Mouse (Mus musculus) heart, postnatal 36 days (tissue): Measurements from ENCODE around the gene Cpd. TPM values are rescaled to one million over a fixed set of nuclear protein-coding genes. Genes with fewer than 3 reads are reported as not detected.
A peak's percentile ranks its signal among the peaks of the same experiment; 100 is the strongest.

ENCODE experiments used
- DNase-seq, 2 experiments: peaks; one replicate each; pipeline ENCODE4 v3.0.0; 2021 to 2022
- intact Hi-C: fragments of 180-260 bp; cut with DNase I; formaldehyde crosslinking; loops from one replicate; pipeline ENCODE4 v1.15.1; 2025
- total RNA-seq, 2 experiments: library from RNA; stranded (reverse); gene quantifications; 2 replicates each; pipeline ENCODE4 v1.2.3; 2021

The Cpd gene
- total RNA-seq = 10 to 100 TPM; 43.3 to 44.9 TPM

DNA sequence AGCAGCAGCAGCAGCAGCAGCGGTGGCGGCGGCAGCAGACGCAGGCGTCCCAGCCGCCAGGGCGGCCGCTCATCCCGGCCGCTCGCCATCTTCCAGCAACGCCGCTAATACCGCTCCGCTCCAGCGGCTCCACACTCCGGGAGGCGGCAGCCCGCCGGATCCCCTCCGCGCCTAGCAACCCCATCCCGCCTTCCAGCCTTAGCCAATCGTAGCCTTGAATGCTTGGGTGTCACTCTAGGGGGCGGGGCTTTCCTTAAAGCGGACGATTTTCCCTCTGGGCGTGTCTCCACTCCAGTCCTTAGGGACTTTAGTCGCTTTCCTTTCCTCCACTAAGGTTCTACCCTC, at the start of gene Cpd:
Gene Cpd (minus strand): TSS at position 141 of the 345 bp plus-strand sequence.
- intact Hi-C loops = loop anchor here (2.0 to 5.0 kb wide), 2 partner anchors 58 to 100 kb away; no protein-coding TSS in a partner anchor
- peak; percentile 95 for DNase-seq

DNA sequence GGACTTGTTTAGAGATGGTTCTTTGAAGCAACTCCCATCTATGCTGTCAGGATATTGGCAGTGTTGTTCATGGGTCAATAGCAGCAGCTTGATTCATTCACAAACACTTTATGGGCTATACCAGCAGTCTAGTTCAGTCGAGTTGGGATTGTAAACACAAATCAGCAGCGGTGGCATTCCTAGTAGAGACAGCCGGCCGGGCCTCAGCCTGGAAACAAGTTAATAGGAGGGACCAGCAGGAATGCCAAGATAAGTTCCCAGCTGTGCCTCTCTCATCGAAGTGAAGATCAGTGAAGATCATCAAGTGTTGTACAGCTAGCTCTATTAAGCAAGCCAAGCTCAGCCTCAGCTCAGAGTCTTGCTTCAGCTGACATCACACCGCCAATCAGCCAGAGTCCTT, 49.5 kb upstream of the Cpd start:
- no peak for DNase-seq
- intact Hi-C loops = no loop called here

DNA sequence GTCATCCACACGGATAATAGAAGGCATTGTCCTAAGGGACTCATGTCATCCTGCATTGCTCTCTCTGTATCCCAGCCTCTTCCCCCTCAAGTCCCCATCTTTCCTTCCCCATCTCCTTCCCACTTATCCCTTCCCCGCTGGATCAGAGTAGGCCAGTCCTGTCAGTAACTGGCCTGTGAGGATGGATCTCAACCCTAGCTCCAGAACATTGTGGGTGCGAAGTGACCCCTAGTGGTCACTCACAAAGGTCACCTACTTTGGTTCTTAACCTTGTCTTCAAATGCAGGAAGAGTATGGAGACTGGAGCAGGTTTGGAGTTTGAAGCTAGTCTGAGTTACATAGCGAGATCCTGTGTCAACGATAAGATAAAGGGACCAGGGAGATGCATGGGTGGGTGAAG, 47.4 kb upstream of the Cpd start:
- peak; percentile 66 to 69 for DNase-seq
- intact Hi-C loops = loop anchor here (1.0 to 5.0 kb wide), 3 partner anchors 83 to 217 kb away; partner anchors contain the start of gene Trarg1

DNA sequence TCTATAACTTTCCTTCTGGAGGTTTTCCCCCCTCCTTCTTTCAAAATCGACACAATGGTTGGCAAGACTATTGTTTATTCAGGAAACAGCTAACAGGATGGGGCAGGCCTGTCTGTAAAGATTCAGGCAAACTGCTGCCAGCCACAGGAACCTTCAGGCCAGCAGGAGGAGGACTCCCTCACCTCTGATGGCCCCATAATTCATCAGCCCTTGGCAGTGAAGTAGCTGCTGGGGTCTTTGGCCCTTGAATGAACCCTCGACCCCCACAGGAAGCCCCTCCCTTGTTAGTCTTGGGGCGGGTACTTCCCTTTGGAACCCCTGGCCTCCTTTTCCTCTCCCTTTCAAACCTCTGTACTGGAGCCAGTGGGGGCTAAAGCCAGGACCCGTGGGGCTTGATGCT, 46.8 kb upstream of the Cpd start:
- intact Hi-C loops = loop anchor here (5.0 kb wide), 1 partner anchor 216 kb away; the partner anchor contains the start of gene Trarg1
- DNase-seq = peak; percentile 48 to 59

DNA sequence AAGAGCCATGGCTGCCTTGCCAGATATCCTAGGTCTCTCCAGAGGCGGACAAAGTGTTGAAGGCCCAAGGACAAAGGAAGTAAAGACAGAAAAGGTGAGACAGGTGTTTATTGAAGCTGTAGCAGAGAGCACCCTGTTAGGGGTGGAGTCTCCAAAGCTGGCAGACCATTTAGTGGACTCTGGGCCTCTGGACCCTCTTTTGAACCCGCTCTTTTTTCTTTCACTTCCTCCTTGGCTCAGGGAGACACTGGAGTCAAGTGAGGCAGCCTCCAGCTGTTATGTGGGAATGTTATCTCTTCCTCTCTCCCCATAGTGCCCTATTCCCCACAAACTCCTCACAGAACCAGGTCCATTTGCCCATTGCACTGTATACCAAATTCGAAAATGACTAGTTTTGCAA, 46.2 kb upstream of the Cpd start:
- no peak for DNase-seq
- intact Hi-C loops = loop anchor here (5.0 kb wide), 1 partner anchor 216 kb away; the partner anchor contains the start of gene Trarg1

DNA sequence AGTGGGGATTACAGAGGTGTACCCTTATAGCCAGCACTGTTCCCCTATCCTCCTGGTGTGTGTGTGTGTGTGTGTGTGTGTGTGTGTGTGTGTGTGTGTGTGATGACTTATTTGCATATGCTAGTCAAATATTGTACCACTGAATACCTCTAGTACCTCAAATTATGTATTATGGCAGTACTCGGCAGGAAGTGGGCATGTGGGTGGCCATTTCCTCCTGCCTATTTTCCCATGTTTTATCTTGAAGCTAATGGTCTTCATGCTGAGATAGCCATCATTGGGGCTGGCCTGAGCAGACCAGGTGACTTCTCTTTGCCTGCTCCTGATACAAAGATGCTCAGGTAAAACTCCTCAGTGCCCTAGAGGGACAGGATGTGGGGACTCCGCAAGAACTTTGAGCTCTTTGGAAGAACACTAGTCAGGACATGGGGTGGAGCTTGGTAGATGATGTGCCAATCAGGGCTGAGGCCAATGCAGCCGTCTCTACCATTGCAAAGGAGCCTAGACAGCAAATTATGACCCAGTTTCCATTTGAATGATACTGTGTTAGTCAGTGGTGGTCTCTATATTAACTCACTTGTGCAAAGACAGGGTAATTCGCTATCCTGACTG, 45.0 kb upstream of the Cpd start:
- no peak for DNase-seq
- intact Hi-C loops = loop anchor here (5.0 kb wide), 1 partner anchor 215 kb away; the partner anchor contains the start of gene Trarg1

DNA sequence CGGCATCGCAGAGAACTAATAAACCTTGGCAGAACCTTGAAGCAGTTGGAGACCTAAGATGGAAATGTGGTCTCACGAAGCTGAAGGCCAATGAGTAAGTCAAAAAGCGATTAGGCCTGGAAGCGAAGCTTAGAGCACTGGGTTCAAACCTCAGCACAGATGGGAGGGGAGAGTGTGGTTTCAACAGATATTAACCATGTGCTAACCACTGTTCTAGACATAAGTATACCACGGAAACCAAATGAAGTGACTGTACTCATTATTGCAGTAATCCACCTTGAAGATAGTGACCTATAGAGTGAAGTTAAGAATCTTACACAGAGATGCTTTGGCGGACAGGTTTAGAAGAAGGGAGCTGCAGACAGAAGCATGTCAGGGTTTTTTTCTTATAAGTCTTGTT, 44.4 kb upstream of the Cpd start:
- no peak for DNase-seq
- intact Hi-C loops = loop anchor here (5.0 kb wide), 1 partner anchor 214 kb away; the partner anchor contains the start of gene Trarg1

DNA sequence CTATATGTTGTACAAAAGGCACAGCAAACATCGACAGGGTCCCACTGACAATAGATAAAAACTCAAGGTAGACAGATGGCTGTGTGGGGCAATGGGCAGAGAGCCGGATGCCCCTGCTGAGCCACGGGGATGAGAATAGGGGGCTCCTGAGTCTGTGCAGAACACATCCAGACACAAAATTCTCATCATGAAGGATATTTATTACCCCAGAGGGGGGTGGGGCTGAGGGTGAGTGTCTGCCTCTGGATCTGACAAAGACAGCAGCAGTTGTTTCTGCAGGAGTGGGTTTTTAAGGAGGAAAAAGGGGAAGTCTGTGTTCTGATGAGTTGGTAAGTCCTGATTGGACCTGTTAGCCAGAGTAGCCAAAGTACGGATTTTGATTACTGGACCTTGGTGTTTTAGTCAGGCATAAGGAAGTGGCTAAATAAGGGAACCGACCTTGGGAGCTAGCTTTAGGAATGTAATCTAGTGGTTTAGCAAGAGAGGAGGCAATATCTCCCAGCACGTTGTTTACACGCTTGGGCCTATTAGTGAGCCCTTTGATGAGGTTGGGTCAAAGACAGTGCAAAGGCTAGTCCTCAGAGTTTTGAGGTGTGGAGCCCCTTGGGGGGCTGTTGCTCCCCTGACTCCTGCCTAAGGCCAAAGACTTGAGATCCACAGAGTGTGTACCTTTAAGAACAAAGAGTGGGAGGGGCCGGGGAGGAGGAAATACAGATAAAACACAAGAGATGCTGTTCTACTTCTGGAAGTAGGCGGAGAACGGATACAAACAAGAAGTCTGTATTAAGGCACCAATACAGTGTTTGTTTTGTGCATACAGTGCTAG, 42.7 kb upstream of the Cpd start:
- intact Hi-C loops = loop anchor here (5.0 kb wide), 1 partner anchor 212 kb away; the partner anchor contains the start of gene Trarg1
- peak; percentile 35 to 53 for DNase-seq

DNA sequence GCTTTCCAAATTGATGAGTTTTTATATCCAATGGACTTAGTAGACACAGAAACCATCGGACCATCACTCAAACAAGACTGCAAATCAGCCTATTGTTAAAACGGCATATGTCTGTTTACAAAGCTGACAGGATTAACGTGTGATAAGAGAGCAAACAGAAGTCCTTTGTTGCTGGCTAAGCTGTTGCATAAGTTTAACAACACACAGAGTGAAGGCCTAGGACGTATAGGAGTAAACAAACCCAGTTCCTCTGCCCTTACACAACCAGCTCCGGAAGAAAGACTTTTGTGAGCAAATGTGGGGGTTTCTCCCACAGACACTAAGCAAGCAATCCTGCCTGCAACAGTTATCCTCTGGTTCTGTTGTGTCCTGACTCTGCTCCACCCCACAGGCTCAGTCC, 37.6 kb upstream of the Cpd start:
- no peak for DNase-seq
- intact Hi-C loops = no loop called here

DNA sequence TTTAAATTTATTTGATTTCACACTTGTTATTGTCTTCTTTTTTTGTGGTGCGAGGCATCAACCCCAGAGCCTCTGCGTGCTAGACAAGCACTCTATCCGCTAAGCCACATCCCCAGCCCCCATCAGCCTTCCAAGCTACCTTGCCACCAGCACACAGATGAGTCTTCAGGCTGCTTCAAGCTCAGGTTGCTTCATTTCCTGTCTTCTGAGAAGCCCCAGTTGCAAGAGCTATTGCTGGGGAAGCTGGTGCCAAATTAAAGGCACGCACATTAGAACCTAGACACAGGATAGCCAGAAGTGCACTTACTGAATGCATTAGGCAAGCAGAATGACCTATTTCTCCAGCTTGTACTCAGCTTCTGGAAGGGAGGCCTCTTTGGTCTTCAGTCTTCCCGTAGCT, 33.0 kb upstream of the Cpd start:
- DNase-seq = no peak
- intact Hi-C loops = no loop called here

DNA sequence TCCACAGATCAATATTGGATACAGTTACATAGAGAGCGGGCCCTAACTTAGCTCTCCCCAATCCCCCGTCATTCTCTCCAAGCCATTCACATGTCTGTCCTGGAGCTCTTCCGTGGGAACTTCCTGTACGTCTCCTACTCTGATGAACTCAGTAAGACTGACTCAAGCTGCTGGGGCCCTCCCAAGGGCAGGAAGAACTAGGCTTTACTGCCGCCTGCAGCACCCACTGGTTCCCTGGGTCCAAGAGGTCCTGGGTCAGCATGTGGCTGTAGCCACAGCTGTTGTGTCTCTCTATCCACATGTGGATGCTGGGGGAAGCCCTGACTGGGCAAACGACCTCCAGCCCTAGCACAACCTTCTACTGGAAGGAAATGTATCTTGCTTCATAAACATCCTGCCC, 27.9 kb upstream of the Cpd start:
- intact Hi-C loops = no loop called here

DNA sequence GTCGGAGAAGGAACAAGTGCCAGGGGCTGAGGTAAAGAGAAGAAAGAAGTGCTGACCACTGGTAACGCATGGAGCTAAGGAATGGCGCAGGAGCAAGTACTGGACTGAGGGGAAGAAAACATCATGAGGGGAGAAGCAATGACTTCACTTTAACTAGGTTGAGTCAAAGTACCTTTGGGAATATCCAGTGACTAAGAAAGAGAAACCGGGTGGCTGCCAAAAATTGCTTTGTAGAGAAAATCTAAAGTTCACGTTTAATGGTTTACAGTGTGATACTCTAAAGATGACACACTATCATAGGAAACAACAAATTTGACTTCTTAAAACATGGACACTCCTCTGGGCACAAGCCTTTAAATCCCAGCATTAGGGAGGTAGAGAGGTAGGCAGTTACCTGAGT, 27.0 kb upstream of the Cpd start:
- intact Hi-C loops = no loop called here
- DNase-seq = no peak

More for the DNA sequence above, 27.9 kb upstream of the Cpd start:
- no peak for DNase-seq

DNA sequence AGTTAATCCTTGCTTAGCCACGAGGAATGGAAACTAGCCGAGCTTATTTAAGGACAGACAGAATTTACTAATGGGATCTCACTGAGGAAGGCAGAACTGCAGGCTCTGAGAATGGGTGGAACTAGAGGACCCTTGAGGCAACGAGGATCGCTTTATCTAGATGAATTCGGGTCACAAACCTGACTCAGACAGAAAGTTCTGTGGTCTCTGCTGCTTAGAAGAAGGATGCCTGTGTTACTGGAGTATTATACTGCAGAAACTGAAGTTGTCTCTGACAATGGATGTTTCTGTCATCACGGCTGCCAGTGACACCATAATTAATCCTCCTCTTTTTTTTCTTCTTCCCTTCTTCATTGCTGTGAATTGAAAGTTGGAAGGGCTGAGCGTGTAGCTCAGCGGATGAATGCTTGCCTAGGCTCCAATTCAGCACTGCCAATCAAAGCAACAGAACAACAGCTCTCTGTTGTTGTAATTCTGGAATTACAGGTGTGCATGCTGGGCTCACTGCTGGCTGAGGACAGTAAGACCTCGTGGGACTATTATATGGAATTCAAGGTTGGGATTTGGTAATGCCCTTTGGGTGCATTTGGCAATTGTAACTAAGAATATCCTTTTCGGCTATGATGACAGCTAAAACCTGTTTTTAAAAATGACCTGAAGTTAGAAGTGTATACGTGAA, 25.9 kb upstream of the Cpd start:
- intact Hi-C loops = no loop called here

DNA sequence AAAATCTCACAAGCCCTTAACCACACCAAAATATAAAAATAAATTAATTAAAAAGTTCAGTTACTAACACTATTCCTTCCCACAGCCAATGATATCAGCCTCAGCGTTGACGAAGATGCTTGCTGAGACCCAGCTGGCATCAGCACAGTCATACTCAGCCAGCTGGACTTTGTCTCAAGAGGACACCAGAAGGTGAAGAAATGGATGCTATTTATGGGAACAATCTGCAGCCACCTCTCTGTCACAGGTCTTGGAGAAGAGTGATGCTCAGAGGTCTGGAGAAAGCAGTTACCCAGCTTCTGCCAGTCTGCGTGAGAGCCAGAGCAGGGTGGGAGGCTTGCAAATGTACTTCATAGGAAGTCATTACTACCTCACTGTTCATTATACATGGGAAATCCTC, 14.4 kb upstream of the Cpd start:
- intact Hi-C loops = no loop called here
- DNase-seq = no peak

More for the DNA sequence above, 25.9 kb upstream of the Cpd start:
- no peak for DNase-seq

DNA sequence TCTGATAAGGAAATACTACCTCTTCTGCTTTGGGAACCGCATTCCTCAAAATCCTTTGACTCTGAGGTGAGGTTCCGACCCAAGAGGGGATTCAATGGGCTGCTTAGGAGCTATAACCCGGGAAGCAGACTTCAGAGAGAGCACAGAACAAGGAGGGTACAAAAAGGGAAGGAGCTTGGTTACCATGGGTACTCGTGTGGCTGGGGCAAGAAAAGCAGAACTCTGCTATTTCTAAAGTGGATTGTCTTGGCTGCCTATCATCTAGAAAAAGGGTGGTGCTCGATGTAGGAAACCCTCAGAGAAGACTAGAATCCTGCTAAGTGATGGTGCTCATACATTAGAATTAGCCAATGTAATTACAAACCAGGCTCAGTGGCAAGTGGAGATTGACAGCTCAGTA, 12.4 kb upstream of the Cpd start:
- intact Hi-C loops = no loop called here
- DNase-seq = no peak

DNA sequence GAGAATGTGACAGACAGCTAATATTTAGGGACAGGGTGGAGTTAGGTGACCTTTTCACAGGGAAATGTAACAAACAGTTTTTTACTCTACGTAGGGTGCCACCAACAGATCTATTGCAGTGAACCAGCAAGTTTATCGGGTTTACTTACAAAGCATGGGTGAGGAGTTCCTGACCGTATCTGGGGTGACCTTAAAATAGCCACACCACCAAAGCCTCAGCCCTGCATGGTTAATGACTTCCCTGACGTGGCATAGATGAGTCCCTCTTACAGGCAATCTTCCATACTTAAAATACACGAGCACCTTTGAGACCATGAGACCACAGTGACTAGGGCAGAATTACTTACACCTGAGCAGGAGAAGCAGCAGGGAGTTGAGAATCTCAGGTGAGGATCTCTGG, 12.0 kb upstream of the Cpd start:
- intact Hi-C loops = no loop called here
- DNase-seq = no peak

DNA sequence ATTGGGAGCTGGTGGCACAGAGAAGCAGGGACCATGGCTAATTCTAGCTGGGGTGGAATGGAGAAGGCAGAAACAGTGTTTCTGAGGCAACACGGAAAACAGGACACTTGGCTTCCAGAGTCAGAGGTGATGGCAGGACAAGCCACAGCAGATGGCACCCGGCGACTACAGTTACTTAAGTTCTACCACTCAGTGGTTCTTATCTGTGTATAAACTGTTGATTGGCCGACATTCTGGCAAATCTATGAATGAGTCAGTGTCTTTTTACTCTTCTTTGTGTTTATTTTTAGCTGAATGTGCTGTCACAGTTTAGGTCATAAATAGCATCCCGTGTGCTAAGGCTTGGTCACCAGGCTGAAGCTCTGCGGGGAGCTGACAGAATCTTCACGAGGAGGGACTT, 10.3 kb upstream of the Cpd start:
- peak in 1 of 2 experiments; percentile 31 for DNase-seq
- intact Hi-C loops = no loop called here

DNA sequence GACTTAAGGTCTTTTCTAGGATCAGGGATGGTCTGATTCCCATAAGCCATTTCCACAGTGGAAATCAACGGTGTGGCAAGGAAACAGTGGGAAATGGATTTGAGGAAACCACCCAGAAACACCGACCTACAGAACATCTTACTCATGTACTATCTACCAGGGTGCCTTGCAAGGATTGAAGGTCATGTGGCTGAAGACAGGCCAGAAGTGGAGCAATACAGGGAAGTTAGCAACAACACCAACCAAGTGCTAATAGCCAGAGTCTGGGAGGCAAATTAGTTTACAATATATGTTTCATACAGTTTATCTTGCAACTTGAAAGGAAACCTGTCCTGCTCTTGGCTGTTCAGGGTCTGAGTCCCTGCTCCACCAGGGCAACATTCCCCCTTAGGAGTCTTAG, 9.8 kb upstream of the Cpd start:
- intact Hi-C loops = no loop called here
- no peak for DNase-seq

DNA sequence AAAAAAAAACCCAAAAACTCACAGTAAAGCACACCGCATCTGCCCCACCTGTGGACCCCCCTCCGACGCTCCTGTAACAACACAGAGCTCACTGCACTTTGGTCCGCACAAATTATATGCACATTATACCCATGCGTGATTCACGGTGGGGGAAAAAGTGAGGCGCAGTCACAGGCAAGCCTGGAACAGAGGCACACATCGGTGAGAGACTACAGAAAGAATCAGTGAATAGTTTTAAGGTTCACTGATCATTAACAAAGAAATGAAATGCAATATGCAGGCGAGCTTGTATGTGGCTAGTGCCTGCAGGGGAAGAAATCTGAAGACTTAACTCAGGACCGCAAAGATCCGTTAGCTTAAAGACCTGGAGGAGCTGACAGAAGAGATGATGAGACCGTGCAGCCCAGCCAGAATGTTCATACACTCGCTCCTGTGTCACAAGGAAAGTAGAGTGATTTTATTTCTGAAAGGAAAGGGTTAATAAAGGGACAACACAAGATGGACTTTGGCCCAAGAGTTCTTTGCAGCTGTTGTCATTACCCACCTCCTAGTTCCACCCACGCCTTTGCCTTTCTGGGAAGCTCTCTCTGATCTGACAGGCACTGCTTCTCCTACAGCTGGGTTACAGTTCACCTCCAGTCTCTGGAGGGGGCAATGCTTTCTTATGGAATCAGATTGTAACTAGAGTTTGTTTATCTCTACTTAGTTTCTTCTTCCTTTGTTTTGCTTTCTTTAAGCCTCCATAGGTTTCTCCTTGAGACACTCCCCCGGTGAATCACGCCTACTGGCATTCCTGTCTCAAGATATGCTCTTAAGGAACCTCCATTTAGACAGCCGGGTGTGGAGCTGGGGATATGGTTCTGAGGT, 7.9 kb upstream of the Cpd start:
- intact Hi-C loops = no loop called here
- DNase-seq = no peak

DNA sequence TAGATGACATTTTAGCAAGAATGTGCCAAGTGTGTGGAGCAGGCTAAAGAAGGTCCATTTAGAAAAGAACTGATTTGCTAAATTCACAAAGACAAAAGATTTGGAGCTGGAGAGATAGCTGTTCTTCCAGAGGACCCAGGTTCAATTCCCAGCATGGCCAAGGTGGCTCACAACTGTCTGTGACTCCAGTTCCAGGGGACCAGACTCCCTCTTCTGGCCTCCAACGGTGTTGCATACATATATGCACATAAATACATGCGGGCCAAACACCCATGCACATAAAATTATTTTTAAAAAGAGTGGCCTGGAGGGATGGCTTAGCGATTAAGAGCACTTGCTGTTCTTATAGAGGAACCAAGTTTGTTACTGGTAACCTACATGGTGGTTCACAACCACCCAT, 4.7 kb upstream of the Cpd start:
- intact Hi-C loops = no loop called here
- no peak for DNase-seq
